ENCODE assay signal across 10 mouse cellular contexts in genomic region chrX:105151872-105152461, GRCm38 (mm10). TPM values are rescaled to one million over a fixed set of nuclear protein-coding genes. Genes with fewer than 3 reads are reported as not detected.
DNase-seq lines count a peak whose midpoint lies in the region; ATAC-seq lines count a peak whose summit lies in the region.
"Had no signal": no experiment of that assay in that cellular context is flagged by ENCODE, and none has a peak within 500 bp of the region (broad histone marks: within the 10 kb centered on the region; RNA-seq: fewer than 3 reads in every experiment).

No protein-coding gene starts in this region.

- H3K36me3 ChIP-seq in lung, embryonic 16.5 days (ENCODE audit: control insufficient read depth, insufficient read depth, low read length) = no peaks in the 10 kb centered on the region
- H3K36me3 ChIP-seq in intestine, embryonic 14.5 days (ENCODE audit: control insufficient read depth, insufficient read depth, low read length) = no peaks in the 10 kb centered on the region
- no peaks in the 10 kb centered on the region for H3K36me3 ChIP-seq in neural tube, embryonic 15.5 days

- no peaks in the 10 kb centered on the region for H3K9me3 ChIP-seq in lung, embryonic 16.5 days (ENCODE audit: control insufficient read depth, low read length)
- no peaks in the 10 kb centered on the region for H3K9me3 ChIP-seq in intestine, embryonic 14.5 days (ENCODE audit: control insufficient read depth, low read length)
- H3K9me3 ChIP-seq in neural tube, embryonic 15.5 days (replicated peaks) = no peaks in the 10 kb centered on the region

- WGBS in lung, embryonic 16.5 days = 47% methylated on average over 19 of the region's 26 CpGs
- 51% methylated on average over 23 of the region's 26 CpGs for WGBS in intestine, embryonic 14.5 days
- WGBS in neural tube, embryonic 15.5 days = 56% methylated on average over 16 of the region's 26 CpGs

- peak overlapping the region; percentile 38; the same call in 1 of the 2 replicates for H3K4me2 ChIP-seq in lung, embryonic 16.5 days (ENCODE audit: low read depth, low read length)
- H3K4me2 ChIP-seq in intestine, embryonic 14.5 days (ENCODE audit: low read length) = peak overlapping the region; percentile 36; the same call in 1 of the 2 replicates
- H3K4me2 ChIP-seq in neural tube, embryonic 15.5 days = peak overlapping the region; percentile 42

- no peak overlapping the region for H3K27ac ChIP-seq in lung, embryonic 16.5 days (ENCODE audit: low read length)
- no peak overlapping the region for H3K27ac ChIP-seq in intestine, embryonic 14.5 days (ENCODE audit: low read depth)
- no peak overlapping the region for H3K27ac ChIP-seq in neural tube, embryonic 15.5 days (replicated peaks)

- no peak for ATAC-seq in lung, embryonic 16.5 days (ENCODE audit: low read depth)
- no peak for ATAC-seq in intestine, embryonic 14.5 days (replicated peaks; ENCODE audit: low FRiP score, low TSS enrichment, low read depth)
- ATAC-seq in neural tube, embryonic 15.5 days (ENCODE audit: low FRiP score) = no peak

- no peaks in the 10 kb centered on the region; the same call in 1 of the 2 replicates for H3K27me3 ChIP-seq in lung, embryonic 16.5 days (ENCODE audit: control insufficient read depth, insufficient read depth, low read depth, low read length)
- H3K27me3 ChIP-seq in intestine, embryonic 14.5 days (replicated peaks; ENCODE audit: control insufficient read depth, insufficient read depth, low read length) = no peaks in the 10 kb centered on the region
- H3K27me3 ChIP-seq in neural tube, embryonic 15.5 days (replicated peaks) = peaks cover 23% of the 10 kb centered on the region

- H3K4me3 ChIP-seq in lung, embryonic 16.5 days (ENCODE audit: low read length) = 0 out of 2 replicates have a peak overlapping the region, but pooled peaks have one; percentile 19
- H3K4me3 ChIP-seq in intestine, embryonic 14.5 days (ENCODE audit: low read depth, low read length) = no peak overlapping the region
- peak overlapping the region; percentile 22; the same call in 1 of the 2 replicates for H3K4me3 ChIP-seq in neural tube, embryonic 15.5 days (replicated peaks)

- H3K4me1 ChIP-seq in lung, embryonic 16.5 days (replicated peaks; ENCODE audit: control insufficient read depth, insufficient read depth, low read length) = no peaks in the 10 kb centered on the region
- no peaks in the 10 kb centered on the region for H3K4me1 ChIP-seq in intestine, embryonic 14.5 days (replicated peaks; ENCODE audit: control insufficient read depth, insufficient read depth, low read length)
- no peaks in the 10 kb centered on the region for H3K4me1 ChIP-seq in neural tube, embryonic 15.5 days

- H3K9ac ChIP-seq in lung, embryonic 16.5 days (ENCODE audit: low read length) = no peak overlapping the region
- H3K9ac ChIP-seq in intestine, embryonic 14.5 days (ENCODE audit: low read length) = no peak overlapping the region
- no peak overlapping the region for H3K9ac ChIP-seq in neural tube, embryonic 15.5 days (replicated peaks)

- peak; percentile 1 for DNase-seq in embryo, embryonic 11 days
- no peak for DNase-seq in embryo, embryonic 9.5 days (ENCODE audit: extremely low spot score)
- no peak for DNase-seq in lung, postnatal 25 days (ENCODE audit: low spot score)
- no peak for DNase-seq in intestine, embryonic 14.5 days (ENCODE audit: low spot score)
- DNase-seq in ovary, adult 18-20 months (ENCODE audit: low spot score) = no peak
- no peak for DNase-seq in Muller cell, postnatal 12 days (ENCODE audit: inconsistent ontology term)
- DNase-seq: kidney, postnatal 10 days; spleen, adult 18-20 months had no signal

RNA-seq across cellular contexts. Expression of gene Magee1, which starts 31.8 kb away (rescaled TPM):
- 15.3 and 15.5 TPM in 2 replicates for polyA plus RNA-seq in lung, embryonic 16.5 days (2015; fragmentation: Nextera tagmentation; extraction: Ambion mirVana)
- 11.7 and 13.3 TPM in 2 replicates for polyA plus RNA-seq in intestine, embryonic 14.5 days (2014; fragmentation: Nextera tagmentation; extraction: Ambion mirVana)
- polyA plus RNA-seq in neural tube, embryonic 15.5 days (2015; fragmentation: Nextera tagmentation; extraction: Ambion mirVana) = 224 and 258 TPM in 2 replicates

Comparison
In these comparisons a context has a peak if more than half of its experiments do, and no peak if none do; other contexts are left out.
1. RNA of gene Magee1, which starts 31.8 kb away (polyA plus RNA-seq): 224 to 258 TPM in neural tube, embryonic 15.5 days; 15.3 to 15.5 TPM in lung, embryonic 16.5 days and 11.7 to 13.3 TPM in intestine, embryonic 14.5 days; every median in the first group is over 10 times any median in the second.
2. Peak in every context shown above with its lines, with median percentiles within 50 percentile points of each other: H3K4me2 ChIP-seq.